Mouse (Mus musculus): Measurements from ENCODE around the gene Dgkh.

DNA sequence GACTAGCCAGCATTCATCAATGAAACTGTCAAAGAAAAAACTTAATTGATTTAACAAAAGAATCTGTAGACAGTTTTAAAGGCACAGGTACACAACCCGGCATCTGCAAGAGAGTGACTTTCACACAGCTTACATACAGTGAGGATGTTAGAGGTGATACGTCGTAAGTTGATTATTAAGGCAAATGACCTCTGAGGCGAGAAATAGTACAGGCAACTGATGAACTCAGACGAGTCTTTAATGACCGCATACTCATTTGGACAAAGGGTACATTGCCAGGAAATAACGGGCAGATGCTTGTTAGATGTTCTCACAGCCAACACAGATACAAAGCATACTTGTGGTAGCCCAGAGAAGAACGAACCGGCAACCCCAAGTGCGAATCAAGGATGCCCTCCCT is 78.4 kb downstream of the Dgkh start:
- no peak for TF ChIP-seq USF1 (IDR thresholded peaks at IDR 0.05; ENCODE audit: low read depth)
- TF ChIP-seq SRF (IDR thresholded peaks at IDR 0.05; ENCODE audit: control insufficient read depth, insufficient read length, low read depth), result no peak
- no peak for TF ChIP-seq POLR2AphosphoS2 (IDR thresholded peaks at IDR 0.05; ENCODE audit: insufficient read length, low read depth)
- no peak for TF ChIP-seq REST (IDR thresholded peaks at IDR 0.05; ENCODE audit: insufficient read depth, insufficient read length)
- TF ChIP-seq POLR2A (IDR thresholded peaks at IDR 0.05; ENCODE audit: insufficient read length, low read depth), result no peak
- TF ChIP-seq MYOG (IDR thresholded peaks at IDR 0.05; ENCODE audit: control insufficient read depth in 1 of 3, insufficient read depth in 1 of 3, insufficient read length in 2 of 3, low read depth in 2 of 3), result no peak
- TF ChIP-seq CEBPB (IDR thresholded peaks at IDR 0.05; ENCODE audit: insufficient read depth, poor library complexity, severe bottlenecking), result no peak
- TF ChIP-seq MAX (IDR thresholded peaks at IDR 0.05; ENCODE audit: low read depth), result no peak
- no peak for TF ChIP-seq MYOD1 (IDR thresholded peaks at IDR 0.05; ENCODE audit: control insufficient read depth in 1 of 3, insufficient read length in 2 of 3, low read depth in 2 of 3)
- no peak for TF ChIP-seq TCF3 (IDR thresholded peaks at IDR 0.05; ENCODE audit: insufficient read length, low read depth)
- no peak for TF ChIP-seq E2F4 (IDR thresholded peaks at IDR 0.05; ENCODE audit: insufficient read depth)
- no peak for TF ChIP-seq TCF12 (IDR thresholded peaks at IDR 0.05; ENCODE audit: insufficient read depth, poor library complexity, severe bottlenecking)

Measured in myocyte (in vitro differentiated cells).